Mouse (Mus musculus): ENCODE measurements around the gene Fgfr2. TPM values are rescaled to one million over a fixed set of nuclear protein-coding genes. Genes with fewer than 3 reads are reported as not detected.

Gene Fgfr2
- polyA plus RNA-seq, 1 experiment from 2014 or later = 133 TPM

DNA sequence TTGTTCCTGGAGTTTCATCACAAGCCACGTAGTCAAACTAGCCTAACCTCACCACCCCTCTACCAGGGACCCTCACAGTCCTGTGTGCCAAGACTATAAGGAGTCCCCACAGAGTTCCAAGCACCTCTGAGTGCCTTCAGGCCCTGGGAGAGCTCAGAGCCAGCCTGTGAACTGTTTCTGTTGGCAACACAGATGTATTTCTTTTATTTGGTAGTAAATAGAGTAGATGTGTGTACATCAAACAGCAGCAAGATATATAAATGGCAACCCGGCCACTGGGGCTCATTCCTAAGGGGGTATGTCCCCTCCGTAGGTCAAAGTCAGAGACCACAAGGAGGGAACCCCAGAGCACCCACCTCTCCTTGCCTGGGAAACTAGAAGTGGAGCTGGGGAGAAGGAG is 1574.7 kb downstream of the Fgfr2 start, which contains the start of gene Hmx2:
Gene Hmx2 (plus strand): TSS at position 301 of the 400 bp plus-strand sequence.
- H3K4me1 ChIP-seq (ENCODE audit: control insufficient read depth, insufficient read depth, low read length) = peaks cover 6% of the 10 kb centered on the region; the same call in 1 of the 2 replicates
- WGBS = 3% methylated on average over 3 of the region's 3 CpGs
- no peaks in the 10 kb centered on the region for H3K9me3 ChIP-seq (ENCODE audit: control insufficient read depth, low read length)
- no peak within 1 kb of the TSS for H3K4me3 ChIP-seq (ENCODE audit: low read length)
- H3K27me3 ChIP-seq (ENCODE audit: control insufficient read depth, insufficient read depth, low read length) = peaks cover 99% of the 10 kb centered on the region
- no peaks in the 10 kb centered on the region for H3K36me3 ChIP-seq (ENCODE audit: control insufficient read depth, insufficient read depth, low read length)
- no peak for ATAC-seq (ENCODE audit: low FRiP score, low TSS enrichment)
- no peak within 1 kb of the TSS for H3K4me2 ChIP-seq (replicated peaks; ENCODE audit: low read depth, low read length)
- no peak within 1 kb of the TSS for H3K27ac ChIP-seq (ENCODE audit: low read depth, low read length)
- no peak within 1 kb of the TSS for H3K9ac ChIP-seq (ENCODE audit: low read depth, low read length)

DNA sequence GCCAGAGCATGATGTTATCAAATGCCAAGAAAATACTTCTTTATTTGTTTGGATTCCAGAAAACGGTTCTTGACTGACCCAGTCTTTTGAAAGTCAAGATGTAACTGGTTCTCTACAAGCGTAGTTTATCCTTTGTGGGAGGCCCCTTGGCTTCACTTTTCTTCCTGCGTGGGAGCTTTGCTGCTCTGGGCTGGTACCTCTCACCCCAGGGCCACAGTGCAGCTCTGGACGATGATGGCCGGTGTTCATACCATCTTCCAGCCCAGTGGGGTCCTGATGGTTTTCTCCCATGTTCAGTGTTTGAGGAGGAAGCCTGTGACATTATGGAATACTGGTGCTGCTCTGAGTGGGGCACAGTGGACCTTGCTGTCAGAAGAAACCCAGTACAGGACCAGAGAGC is 1575.7 kb downstream of the Fgfr2 start:
- Histone ChIP-seq H3K27me3 (ENCODE audit: control insufficient read depth, insufficient read depth, low read length) (peaks cover 99% of the 10 kb centered on the region), H3K4me3 (ENCODE audit: low read length) (no peak overlapping the region), H3K4me2 (replicated peaks; ENCODE audit: low read depth, low read length) (no peak overlapping the region), H3K27ac (ENCODE audit: low read depth, low read length) (no peak overlapping the region), H3K4me1 (ENCODE audit: control insufficient read depth, insufficient read depth, low read length) (peaks cover 10% of the 10 kb centered on the region; the same call in 1 of the 2 replicates), H3K9me3 (ENCODE audit: control insufficient read depth, low read length) (no peaks in the 10 kb centered on the region), H3K36me3 (ENCODE audit: control insufficient read depth, insufficient read depth, low read length) (no peaks in the 10 kb centered on the region), H3K9ac (ENCODE audit: low read depth, low read length) (no peak overlapping the region)
- 1% methylated on average over 5 of the region's 5 CpGs for WGBS
- no peak for ATAC-seq (ENCODE audit: low FRiP score, low TSS enrichment)

DNA sequence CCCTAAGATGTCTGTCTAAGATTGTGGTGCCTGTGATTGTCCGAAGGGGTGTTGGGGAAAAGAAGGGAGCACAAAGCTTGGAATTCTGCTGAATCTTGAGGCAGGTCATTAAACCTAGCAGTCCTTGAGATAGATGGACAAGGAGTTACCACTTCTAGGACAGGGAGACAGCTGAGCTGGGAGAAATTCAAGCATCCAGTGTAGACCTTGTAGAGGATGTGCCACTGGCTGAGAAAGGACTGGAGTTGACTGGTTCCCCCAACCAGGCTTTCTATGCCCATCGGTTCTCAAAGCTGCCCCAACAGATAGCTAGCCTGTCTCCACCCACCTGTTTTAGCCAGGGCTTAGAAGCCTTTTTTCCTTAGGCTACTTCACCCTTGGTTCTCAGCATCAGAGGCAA is 1576.7 kb downstream of the Fgfr2 start:
- H3K27me3 ChIP-seq (ENCODE audit: control insufficient read depth, insufficient read depth, low read length) = peaks cover 99% of the 10 kb centered on the region
- no peak for ATAC-seq (ENCODE audit: low FRiP score, low TSS enrichment)
- H3K9ac ChIP-seq (ENCODE audit: low read depth, low read length) = no peak overlapping the region
- H3K4me3 ChIP-seq (ENCODE audit: low read length) = no peak overlapping the region
- no peaks in the 10 kb centered on the region for H3K9me3 ChIP-seq (ENCODE audit: control insufficient read depth, low read length)
- H3K4me1 ChIP-seq (ENCODE audit: control insufficient read depth, insufficient read depth, low read length) = peaks cover 16% of the 10 kb centered on the region; the same call in 1 of the 2 replicates
- no peaks in the 10 kb centered on the region for H3K36me3 ChIP-seq (ENCODE audit: control insufficient read depth, insufficient read depth, low read length)
- H3K4me2 ChIP-seq (replicated peaks; ENCODE audit: low read depth, low read length) = no peak overlapping the region
- 0% methylated on average over 2 of the region's 2 CpGs for WGBS
- no peak overlapping the region for H3K27ac ChIP-seq (ENCODE audit: low read depth, low read length)

DNA sequence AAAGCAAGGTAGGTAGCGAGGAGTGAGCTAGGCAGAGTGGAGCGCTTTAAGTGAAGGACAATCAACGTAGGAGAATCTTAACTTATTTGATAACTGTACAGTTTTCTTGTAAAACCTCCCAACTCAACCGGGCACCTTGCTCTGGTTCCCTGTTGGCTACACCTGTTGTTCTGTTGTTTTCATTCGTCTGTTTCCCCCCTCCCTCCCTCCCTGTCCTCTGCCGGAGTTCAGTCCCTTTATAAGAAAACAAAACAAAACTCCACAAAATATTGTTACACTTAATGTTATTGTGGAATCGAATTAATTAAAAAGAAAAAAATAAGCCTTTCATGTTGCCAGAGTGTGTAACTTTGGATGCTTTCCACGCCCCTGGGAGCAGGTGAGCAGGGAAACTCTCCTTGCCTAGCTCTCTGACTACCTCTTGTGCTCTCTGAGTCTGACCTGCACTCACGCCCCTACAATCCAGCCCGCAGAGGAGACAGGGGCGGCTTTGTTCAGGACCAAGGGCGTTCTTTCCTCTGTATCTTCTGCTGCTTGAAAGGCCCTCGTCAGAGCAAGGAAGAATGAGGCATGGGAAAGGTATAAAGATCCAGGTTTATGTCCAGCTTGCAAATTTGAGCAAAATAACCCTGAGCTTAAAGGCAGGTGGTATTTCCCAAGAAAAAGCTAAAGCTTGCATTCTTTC is 1577.3 kb downstream of the Fgfr2 start:
- Histone ChIP-seq H3K9me3 (ENCODE audit: control insufficient read depth, low read length) (no peaks in the 10 kb centered on the region), H3K27me3 (ENCODE audit: control insufficient read depth, insufficient read depth, low read length) (peaks cover 99% of the 10 kb centered on the region), H3K4me1 (ENCODE audit: control insufficient read depth, insufficient read depth, low read length) (peaks cover 16% of the 10 kb centered on the region; the same call in 1 of the 2 replicates), H3K9ac (ENCODE audit: low read depth, low read length) (no peak overlapping the region), H3K36me3 (ENCODE audit: control insufficient read depth, insufficient read depth, low read length) (no peaks in the 10 kb centered on the region), H3K4me2 (replicated peaks; ENCODE audit: low read depth, low read length) (no peak overlapping the region), H3K4me3 (ENCODE audit: low read length) (no peak overlapping the region), H3K27ac (ENCODE audit: low read depth, low read length) (no peak overlapping the region)
- 2% methylated on average over 13 of the region's 13 CpGs for WGBS
- no peak for ATAC-seq (ENCODE audit: low FRiP score, low TSS enrichment)

DNA sequence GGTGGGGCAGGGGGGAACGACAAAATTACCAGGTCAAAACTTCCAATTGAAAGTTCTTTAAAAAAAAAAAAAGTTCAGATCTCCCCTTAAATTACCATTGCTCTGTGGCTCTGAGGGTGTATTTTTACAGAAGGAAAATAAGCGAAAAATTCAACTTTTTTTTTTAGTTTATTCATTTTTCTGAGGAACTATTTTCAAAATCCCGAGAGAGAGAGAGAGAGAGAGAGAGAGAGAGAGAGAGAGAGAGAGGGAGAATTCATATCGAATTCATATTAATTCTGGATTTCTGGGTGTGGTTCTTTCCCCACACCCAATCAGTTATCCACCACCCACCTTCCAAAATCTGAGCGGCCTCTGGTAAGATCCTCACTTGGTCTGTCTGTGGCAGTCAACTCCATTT is 1578.3 kb downstream of the Fgfr2 start:
- H3K4me2 ChIP-seq (replicated peaks; ENCODE audit: low read depth, low read length) = no peak overlapping the region
- H3K9ac ChIP-seq (ENCODE audit: low read depth, low read length) = no peak overlapping the region
- WGBS = 2% methylated on average over 5 of the region's 5 CpGs
- no peak overlapping the region for H3K27ac ChIP-seq (ENCODE audit: low read depth, low read length)
- no peak for ATAC-seq (ENCODE audit: low FRiP score, low TSS enrichment)
- no peak overlapping the region for H3K4me3 ChIP-seq (ENCODE audit: low read length)
- no peaks in the 10 kb centered on the region for H3K9me3 ChIP-seq (ENCODE audit: control insufficient read depth, low read length)
- peaks cover 16% of the 10 kb centered on the region; the same call in 1 of the 2 replicates for H3K4me1 ChIP-seq (ENCODE audit: control insufficient read depth, insufficient read depth, low read length)
- peaks cover 97% of the 10 kb centered on the region for H3K27me3 ChIP-seq (ENCODE audit: control insufficient read depth, insufficient read depth, low read length)
- no peaks in the 10 kb centered on the region for H3K36me3 ChIP-seq (ENCODE audit: control insufficient read depth, insufficient read depth, low read length)

DNA sequence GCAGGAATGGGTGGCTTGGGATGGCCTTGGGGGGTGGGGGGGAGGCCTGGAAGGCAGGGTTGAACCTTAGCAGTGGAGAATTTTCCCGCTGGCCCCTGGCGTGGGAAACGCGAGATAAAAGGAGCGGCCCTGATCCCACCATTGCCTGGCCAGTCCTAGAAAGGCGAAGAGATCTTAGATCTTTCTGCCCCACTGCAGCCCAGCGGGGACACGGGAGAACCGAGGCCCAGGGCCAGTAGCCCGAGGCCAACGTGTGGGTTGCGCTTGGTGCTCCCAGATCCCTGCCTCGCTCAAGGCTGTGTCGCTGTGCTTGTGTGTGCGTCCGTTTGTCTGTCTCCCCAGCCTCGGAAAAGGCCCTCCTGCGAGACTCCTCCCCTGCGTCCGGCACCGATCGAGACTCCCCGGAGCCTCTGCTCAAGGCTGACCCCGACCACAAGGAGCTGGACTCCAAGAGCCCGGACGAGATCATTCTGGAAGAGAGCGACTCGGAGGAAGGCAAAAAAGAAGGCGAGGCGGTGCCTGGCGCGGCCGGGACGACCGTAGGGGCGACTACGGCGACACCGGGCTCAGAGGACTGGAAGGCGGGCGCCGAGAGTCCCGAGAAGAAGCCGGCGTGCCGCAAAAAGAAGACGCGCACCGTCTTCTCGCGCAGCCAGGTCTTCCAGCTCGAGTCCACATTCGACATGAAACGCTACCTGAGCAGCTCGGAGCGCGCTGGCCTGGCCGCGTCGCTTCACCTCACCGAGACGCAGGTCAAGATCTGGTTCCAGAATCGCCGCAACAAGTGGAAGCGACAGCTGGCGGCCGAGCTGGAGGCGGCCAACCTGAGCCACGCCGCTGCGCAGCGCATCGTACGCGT is 1579.3 kb downstream of the Fgfr2 start:
- peak overlapping the region; percentile 33 for H3K4me2 ChIP-seq (replicated peaks; ENCODE audit: low read depth, low read length)
- no peaks in the 10 kb centered on the region for H3K36me3 ChIP-seq (ENCODE audit: control insufficient read depth, insufficient read depth, low read length)
- peak; percentile 18; the same call in 1 of the 2 replicates for ATAC-seq (ENCODE audit: low FRiP score, low TSS enrichment)
- H3K4me1 ChIP-seq (ENCODE audit: control insufficient read depth, insufficient read depth, low read length) = peaks cover 16% of the 10 kb centered on the region; the same call in 1 of the 2 replicates
- under 1% methylated on average over 75 of the region's 75 CpGs for WGBS
- peaks cover 97% of the 10 kb centered on the region for H3K27me3 ChIP-seq (ENCODE audit: control insufficient read depth, insufficient read depth, low read length)
- H3K4me3 ChIP-seq (ENCODE audit: low read length) = peak overlapping the region; percentile 11
- no peaks in the 10 kb centered on the region for H3K9me3 ChIP-seq (ENCODE audit: control insufficient read depth, low read length)
- no peak overlapping the region for H3K27ac ChIP-seq (ENCODE audit: low read depth, low read length)
- H3K9ac ChIP-seq (ENCODE audit: low read depth, low read length) = no peak overlapping the region

DNA sequence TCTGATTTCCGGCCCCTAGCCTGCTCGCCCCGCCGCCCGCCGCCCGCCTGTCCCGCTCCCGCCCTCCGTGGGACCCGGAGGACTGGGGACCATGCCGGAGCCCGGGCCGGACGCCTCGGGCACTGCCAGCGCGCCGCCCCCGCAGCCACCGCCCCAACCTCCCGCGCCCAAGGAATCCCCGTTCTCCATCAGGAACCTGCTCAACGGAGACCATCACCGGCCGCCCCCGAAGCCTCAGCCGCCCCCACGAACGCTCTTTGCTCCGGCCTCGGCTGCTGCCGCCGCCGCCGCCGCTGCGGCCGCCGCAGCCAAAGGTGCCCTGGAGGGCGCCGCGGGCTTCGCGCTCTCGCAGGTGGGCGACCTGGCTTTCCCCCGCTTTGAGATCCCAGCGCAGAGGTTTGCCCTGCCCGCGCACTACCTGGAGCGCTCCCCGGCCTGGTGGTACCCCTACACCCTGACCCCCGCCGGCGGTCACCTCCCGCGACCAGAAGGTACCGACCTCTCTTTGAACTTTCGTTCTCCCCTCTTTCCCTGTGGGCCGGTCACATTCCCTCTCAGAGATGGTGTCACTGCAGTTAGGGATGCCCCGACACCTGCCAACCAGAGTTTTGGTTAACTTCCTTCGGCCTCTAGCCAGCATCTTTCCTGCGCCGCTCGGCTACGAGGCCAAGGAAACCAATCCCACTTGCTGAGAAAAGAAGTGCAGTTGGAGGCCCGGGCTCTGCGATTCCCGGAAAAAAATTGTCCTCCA is 1580.1 kb downstream of the Fgfr2 start:
- no peaks in the 10 kb centered on the region for H3K9me3 ChIP-seq (ENCODE audit: control insufficient read depth, low read length)
- WGBS = under 1% methylated on average over 64 of the region's 71 CpGs
- no peaks in the 10 kb centered on the region for H3K36me3 ChIP-seq (ENCODE audit: control insufficient read depth, insufficient read depth, low read length)
- H3K4me3 ChIP-seq (ENCODE audit: low read length) = peak overlapping the region; percentile 37
- H3K27me3 ChIP-seq (ENCODE audit: control insufficient read depth, insufficient read depth, low read length) = peaks cover 95% of the 10 kb centered on the region
- peak overlapping the region; percentile 54 for H3K4me2 ChIP-seq (replicated peaks; ENCODE audit: low read depth, low read length)
- 0 out of 2 replicates have a peak, but pooled peaks have one; percentile 13 for ATAC-seq (ENCODE audit: low FRiP score, low TSS enrichment)
- no peak overlapping the region for H3K27ac ChIP-seq (ENCODE audit: low read depth, low read length)
- H3K9ac ChIP-seq (ENCODE audit: low read depth, low read length) = no peak overlapping the region
- peaks cover 16% of the 10 kb centered on the region; the same call in 1 of the 2 replicates for H3K4me1 ChIP-seq (ENCODE audit: control insufficient read depth, insufficient read depth, low read length)

DNA sequence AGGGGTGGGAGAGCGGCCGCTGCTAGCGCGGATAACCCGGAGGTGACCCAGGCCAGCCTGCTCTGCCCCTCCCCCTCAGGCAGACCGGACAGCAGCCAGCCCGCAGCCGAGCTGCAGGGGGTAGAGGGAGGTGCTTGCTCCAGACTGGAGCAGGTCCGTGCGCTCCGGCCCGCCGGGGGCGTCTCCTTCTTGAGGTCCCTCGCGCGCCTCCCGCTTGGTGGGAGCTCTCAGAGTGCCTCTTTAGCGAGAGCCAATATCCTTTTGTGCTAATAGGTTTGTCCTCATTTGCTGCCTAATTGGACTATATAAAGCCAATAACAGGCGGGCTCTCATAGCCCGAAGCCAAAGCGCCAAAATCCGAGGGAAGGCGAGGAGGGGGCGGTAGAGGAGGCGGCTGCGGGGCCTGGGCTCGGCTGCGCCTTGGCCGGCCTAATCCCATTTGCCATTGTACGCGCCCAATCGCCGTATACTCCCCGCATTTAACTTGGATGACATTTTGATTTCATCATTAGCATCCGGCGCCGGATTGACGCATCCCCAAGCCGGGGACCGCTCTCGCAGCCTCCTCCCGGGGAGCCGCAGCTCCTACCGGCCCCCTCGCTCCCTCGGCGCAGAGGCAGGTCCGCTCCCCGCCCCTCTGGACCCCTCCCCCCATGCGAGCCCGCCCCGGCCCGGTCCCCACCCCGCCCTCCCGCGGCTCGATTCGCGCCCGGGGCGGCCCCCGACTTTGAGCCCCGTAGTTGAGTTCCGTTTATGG is 1580.9 kb downstream of the Fgfr2 start, which contains the start of gene Hmx3:
Gene Hmx3 (plus strand): TSS at position 753 of the 757 bp plus-strand sequence.
- Histone ChIP-seq H3K4me1 (ENCODE audit: control insufficient read depth, insufficient read depth, low read length) (peaks cover 16% of the 10 kb centered on the region; the same call in 1 of the 2 replicates), H3K9me3 (ENCODE audit: control insufficient read depth, low read length) (no peaks in the 10 kb centered on the region), H3K4me2 (replicated peaks; ENCODE audit: low read depth, low read length) (peak within 1 kb of the TSS; percentile 54), H3K27ac (ENCODE audit: low read depth, low read length) (no peak within 1 kb of the TSS), H3K27me3 (ENCODE audit: control insufficient read depth, insufficient read depth, low read length) (peaks cover 88% of the 10 kb centered on the region), H3K4me3 (ENCODE audit: low read length) (peak within 1 kb of the TSS; percentile 37), H3K36me3 (ENCODE audit: control insufficient read depth, insufficient read depth, low read length) (no peaks in the 10 kb centered on the region), H3K9ac (ENCODE audit: low read depth, low read length) (no peak within 1 kb of the TSS; the same call in 1 of the 2 replicates)
- ATAC-seq (ENCODE audit: low FRiP score, low TSS enrichment) = no peak
- 0% methylated on average over 47 of the region's 65 CpGs for WGBS

Data from kidney, embryonic 14.5 days (tissue).